Mouse (Mus musculus) thymus, adult 2 months (tissue): ENCODE results near the gene Hecw2.

Source experiments
- CTCF ChIP-seq: fragments of 200-500 bp; IDR thresholded peaks from 2 replicates; pipeline ENCODE4 v1.5.1; 2012; ENCODE audit warnings: mild to moderate bottlenecking, control low read depth, low read length, moderate library complexity, borderline replicate concordance; ENCODE audit not compliant: control insufficient read depth, poor library complexity, insufficient read depth; ENCODE audit errors: extremely low read depth
- POLR2A ChIP-seq: fragments of 200-500 bp; IDR thresholded peaks from 2 replicates; pipeline ENCODE4 v1.6.1; 2012; ENCODE audit warnings: mild to moderate bottlenecking, low read length, control low read depth, moderate library complexity; ENCODE audit not compliant: control insufficient read depth, poor library complexity, insufficient read depth; ENCODE audit errors: extremely low read depth

DNA sequence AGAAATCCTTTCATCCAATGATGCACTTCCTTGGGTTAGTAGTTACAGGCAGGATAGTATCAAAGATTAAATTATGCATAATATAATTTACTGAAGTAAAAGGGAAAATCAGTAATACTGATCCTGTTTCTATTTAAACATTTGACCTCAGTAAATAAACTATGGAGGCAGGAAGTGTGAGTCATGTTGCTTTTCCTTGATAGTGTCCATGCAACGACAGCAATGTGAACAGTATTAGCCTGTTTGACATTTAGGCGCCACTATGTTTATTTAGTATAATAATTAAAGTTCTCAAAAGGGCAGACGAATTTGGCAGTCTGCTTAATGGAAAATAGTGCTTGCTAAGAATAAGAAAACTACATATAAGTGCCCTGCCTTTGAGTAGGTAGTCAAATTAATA is 263.7 kb downstream of the Hecw2 start:
- TF ChIP-seq POLR2A (no peak), CTCF (no peak)
